Mouse (Mus musculus): ENCODE measurements around the gene Gm10134. TPM values are rescaled to one million over a fixed set of nuclear protein-coding genes. Genes with fewer than 3 reads are reported as not detected.
"Not testable (repeated sequence)": the region's sequence is repeated elsewhere in the genome, so short reads cannot be mapped to it uniquely, and the experiment has no call there.

Gm10134 gene
- 0.89 TPM in 1 of 2 replicates, not detected in the other for polyA plus RNA-seq (2012; rRNA removed)

GRCm38 (mm10) chr2:28505795-28506194 lies at the start of gene Gm10134:
TSS of gene Gm10134 (plus strand) at chr2:28506095.
- DNase-seq (ENCODE audit: low read depth), result no peak

GRCm38 (mm10) chr2:28456616-28457015 lies 49.3 kb upstream of the Gm10134 start:
- no peak for DNase-seq (ENCODE audit: low read depth)

GRCm38 (mm10) chr2:28463919-28464318 lies 42.0 kb upstream of the Gm10134 start:
- no peak for DNase-seq (ENCODE audit: low read depth)

GRCm38 (mm10) chr2:28464919-28465318 lies 41.0 kb upstream of the Gm10134 start:
- no peak for DNase-seq (ENCODE audit: low read depth)

- DNase-seq (ENCODE audit: low read depth), result no peak
Measured at GRCm38 (mm10) chr2:28465836-28466518, 39.9 kb upstream of the Gm10134 start, which contains the start of gene 1700007K13Rik. TSS of gene 1700007K13Rik (minus strand) at chr2:28466332.

GRCm38 (mm10) chr2:28467860-28468485 lies 37.9 kb upstream of the Gm10134 start, which contains the start of gene Mrps2:
TSS of gene Mrps2 (plus strand) at chr2:28468066.
- DNase-seq (ENCODE audit: low read depth), result no peak

GRCm38 (mm10) chr2:28468486-28469225 lies 37.2 kb upstream of the Gm10134 start:
- no peak for DNase-seq (ENCODE audit: low read depth)

- no peak for DNase-seq (ENCODE audit: low read depth)
Measured at GRCm38 (mm10) chr2:28469461-28469860, 36.4 kb upstream of the Gm10134 start.

- no peak for DNase-seq (ENCODE audit: low read depth)
Measured at GRCm38 (mm10) chr2:28470591-28470990, 35.3 kb upstream of the Gm10134 start.

GRCm38 (mm10) chr2:28472011-28472410 lies 33.9 kb upstream of the Gm10134 start:
- not testable (repeated sequence) for DNase-seq (ENCODE audit: low read depth)

GRCm38 (mm10) chr2:28477993-28478392 lies 27.9 kb upstream of the Gm10134 start:
- DNase-seq (ENCODE audit: low read depth), result not testable (repeated sequence)

- DNase-seq (ENCODE audit: low read depth), result no peak
Measured at GRCm38 (mm10) chr2:28479208-28480204, 26.4 kb upstream of the Gm10134 start.

- no peak for DNase-seq (ENCODE audit: low read depth)
Measured at GRCm38 (mm10) chr2:28483861-28484260, 22.0 kb upstream of the Gm10134 start.

GRCm38 (mm10) chr2:28494521-28494920 lies 11.4 kb upstream of the Gm10134 start:
- no peak for DNase-seq (ENCODE audit: low read depth)

GRCm38 (mm10) chr2:28495207-28495756 lies 10.6 kb upstream of the Gm10134 start:
- DNase-seq (ENCODE audit: low read depth), result no peak

- no peak for DNase-seq (ENCODE audit: low read depth)
Measured at GRCm38 (mm10) chr2:28495801-28496595, 9.9 kb upstream of the Gm10134 start.

GRCm38 (mm10) chr2:28496671-28497070 lies 9.2 kb upstream of the Gm10134 start, which contains the start of gene Gbgt1:
TSS of gene Gbgt1 (plus strand) at chr2:28496891.
- DNase-seq (ENCODE audit: low read depth), result no peak

- DNase-seq (ENCODE audit: low read depth), result no peak
Measured at GRCm38 (mm10) chr2:28497561-28497960, 8.3 kb upstream of the Gm10134 start.

GRCm38 (mm10) chr2:28498431-28498830 lies 7.5 kb upstream of the Gm10134 start:
- no peak for DNase-seq (ENCODE audit: low read depth)

GRCm38 (mm10) chr2:28502987-28503386 lies 2.9 kb upstream of the Gm10134 start:
- no peak for DNase-seq (ENCODE audit: low read depth)

Data from gonadal fat pad, adult 2 months (tissue).